Mouse (Mus musculus): Measurements from ENCODE around the gene Slc24a5.
A peak's percentile ranks its signal among the peaks of the same experiment; 100 is the strongest.

Slc24a5 gene

DNA sequence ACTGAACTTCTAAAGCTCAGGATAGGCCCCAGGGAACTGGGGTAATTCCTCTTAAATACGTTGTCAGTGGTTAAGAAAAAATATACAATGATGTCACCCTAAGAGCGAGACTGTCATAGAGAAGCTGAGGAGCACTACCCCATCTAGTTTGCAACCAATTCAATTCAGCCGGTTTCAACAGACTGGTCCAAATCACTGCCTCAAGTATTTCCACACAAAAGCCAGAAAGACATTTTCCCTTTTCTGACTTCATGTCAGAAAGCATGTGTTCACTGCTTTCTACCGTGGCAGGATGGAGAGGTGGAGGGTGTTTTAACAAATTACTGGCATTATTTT, 54.3 kb downstream of the Slc24a5 start:
- DNase-seq (ENCODE audit: low spot score), result no peak

DNA sequence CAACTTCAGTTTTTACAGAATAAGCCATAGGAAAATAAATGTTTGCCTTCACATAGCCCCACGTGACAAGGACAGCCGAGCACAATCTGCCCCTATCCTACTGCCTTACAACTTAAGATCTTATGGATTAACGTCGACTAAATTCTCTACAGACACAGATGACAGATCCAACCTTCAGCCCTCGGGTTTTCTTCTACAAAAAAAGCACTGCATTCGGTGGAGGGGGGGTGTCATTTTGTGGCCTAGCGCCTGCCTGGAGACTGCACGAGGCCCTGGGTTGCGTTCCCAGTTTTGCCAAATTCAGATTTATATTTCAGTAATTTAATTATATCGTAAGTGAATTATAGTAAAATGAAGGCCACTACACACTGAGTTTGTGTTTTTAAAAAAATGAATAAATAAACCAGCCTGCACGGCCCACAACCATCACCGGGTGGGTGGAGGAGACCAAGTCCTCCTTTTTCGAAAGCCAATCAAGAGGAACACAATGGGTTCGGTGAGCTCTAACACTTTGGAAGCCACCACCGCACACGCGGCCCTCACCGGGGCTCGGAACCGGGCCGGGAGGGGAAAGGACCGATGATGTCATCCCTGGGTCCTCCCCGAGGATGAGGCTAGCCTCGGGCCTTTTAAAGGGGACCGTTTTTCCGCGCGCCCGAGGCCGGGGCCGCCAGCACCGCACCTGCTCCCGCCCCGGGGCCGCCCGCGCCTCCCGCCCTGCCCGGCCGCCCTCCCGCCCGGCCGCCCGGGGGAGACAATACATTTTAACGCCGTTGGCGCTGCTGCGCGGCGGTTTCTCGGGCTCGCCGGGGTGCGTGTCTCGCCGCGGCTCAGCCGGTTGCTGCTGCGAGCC, 54.9 kb downstream of the Slc24a5 start:
- DNase-seq (ENCODE audit: low spot score), result peak; percentile 17

DNA sequence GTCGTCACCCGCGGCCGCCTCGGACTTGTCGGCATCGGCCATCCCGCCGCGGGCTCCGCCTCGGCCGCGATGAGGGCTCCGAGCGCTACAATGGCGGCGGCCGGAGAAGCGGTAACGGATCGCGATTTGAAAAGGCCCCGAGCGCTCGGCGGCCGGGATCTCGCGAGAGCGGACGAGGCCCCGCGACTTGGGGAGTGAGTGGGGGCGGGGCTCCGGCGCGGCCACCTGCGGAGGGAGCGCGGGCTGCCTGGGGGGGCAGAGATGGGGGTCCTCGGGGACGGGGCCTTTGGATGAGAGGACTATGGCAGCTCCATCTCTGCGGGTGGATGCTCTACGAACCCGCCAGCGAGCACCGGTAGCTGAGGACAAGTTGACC, 55.5 kb downstream of the Slc24a5 start, which contains the start of gene Myef2:
TSS of gene Myef2 (minus strand) at position 185 of the 376 bp plus-strand sequence.
- DNase-seq (ENCODE audit: low spot score), result peak; percentile 46

DNA sequence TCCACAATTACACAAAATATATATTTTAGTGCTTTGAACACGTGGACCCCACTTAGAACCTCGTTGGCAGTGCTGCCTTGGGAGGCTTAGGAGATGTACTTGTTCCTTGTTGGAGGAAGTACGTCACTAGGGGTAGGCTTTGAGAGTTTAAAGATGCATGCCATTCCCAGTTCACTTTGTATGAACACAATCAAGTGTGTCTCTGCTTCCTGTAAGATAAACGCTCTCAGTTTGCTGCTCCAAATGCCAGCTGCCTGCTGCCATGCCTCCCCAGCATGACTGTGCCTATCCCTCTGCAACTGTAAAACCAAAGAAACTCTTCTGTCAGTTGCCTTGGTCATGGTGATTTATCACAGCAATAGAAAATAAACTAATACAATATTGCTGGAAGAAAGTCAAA, 57.9 kb downstream of the Slc24a5 start:
- DNase-seq (ENCODE audit: low spot score), result no peak

DNA sequence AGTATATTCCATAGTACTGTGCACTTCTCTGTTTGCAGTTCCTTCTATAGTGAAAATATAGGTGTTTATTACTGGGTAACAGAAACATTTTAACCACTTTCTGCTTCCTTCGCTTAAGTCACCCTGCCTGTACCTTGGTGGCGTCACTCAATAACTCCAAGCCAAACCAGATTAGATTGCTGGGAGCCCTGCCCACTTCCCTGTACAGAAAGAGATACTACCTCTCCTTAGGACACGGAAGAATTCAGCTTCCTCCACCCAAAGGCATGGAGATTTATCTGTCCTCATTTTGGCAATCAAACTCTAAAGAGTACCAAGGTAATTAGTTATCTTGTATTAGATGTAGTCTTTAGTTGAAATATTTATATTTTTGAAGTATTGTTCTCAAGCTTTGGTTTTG, 58.9 kb downstream of the Slc24a5 start:
- no peak for DNase-seq (ENCODE audit: low spot score)

DNA sequence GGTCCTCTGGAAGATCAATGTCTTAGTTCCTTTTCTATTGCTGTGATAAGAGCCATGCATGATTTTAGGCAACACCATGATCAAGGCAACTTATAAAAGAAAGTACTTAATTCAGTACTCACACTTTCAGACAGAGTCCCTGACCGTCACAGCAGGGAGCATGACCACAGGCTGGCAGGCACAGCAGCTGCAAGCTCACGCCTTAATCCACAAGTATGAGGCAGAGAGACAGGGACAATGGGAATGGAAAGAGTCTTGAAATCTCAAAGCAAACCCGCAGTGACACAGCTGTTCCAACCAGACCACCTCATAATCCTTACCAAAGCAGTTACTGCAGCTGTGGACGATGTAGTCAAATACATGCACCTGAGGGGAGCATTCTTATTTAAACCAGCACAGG, 66.2 kb downstream of the Slc24a5 start:
- no peak for DNase-seq (ENCODE audit: low spot score)

DNA sequence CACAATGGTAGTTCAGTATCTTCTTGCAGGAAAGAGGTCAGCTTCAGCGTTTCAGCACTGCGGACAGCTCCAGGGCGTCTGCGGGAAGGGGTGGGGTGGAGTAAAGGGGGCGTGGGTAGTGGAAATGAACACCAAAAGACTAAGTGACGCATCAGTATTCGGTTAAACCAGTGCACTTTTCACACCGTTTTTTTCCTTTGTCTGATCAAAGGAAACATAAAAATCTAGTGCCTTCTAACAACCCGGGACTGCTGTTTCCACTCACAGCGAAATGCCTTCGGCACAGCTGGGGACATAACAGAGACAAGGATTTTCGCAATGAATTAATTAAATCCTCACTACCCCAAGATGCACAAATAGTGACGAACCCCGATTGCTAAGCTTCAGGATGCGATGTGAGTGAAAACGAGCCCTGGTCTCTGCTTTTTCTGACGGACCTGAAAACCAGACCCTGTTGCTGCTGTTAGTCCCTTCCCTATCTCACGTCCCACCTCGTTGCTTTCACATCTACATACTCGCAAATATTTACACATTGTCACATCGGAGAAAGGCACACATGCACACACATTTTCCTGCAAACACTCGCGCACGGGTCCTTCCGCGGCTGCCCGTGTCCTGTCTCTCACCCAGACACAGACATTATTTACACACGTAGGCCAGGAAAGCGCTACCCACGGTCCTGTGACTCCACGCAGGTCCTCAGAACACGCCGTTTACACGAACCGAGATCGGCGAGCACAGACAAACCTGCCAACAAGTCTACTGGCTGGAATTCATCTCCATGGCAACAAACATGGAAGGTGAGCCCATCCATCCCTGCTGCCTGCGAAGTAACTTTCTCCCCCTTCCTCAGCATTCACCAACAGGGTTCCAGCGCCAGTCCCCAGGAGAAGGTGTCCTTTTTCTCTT, 68.2 kb downstream of the Slc24a5 start, which contains the start of gene Ctxn2:
TSS of gene Ctxn2 (plus strand) at position 790 of the 909 bp plus-strand sequence.
- peak; percentile 26 for DNase-seq (ENCODE audit: low spot score)

DNA sequence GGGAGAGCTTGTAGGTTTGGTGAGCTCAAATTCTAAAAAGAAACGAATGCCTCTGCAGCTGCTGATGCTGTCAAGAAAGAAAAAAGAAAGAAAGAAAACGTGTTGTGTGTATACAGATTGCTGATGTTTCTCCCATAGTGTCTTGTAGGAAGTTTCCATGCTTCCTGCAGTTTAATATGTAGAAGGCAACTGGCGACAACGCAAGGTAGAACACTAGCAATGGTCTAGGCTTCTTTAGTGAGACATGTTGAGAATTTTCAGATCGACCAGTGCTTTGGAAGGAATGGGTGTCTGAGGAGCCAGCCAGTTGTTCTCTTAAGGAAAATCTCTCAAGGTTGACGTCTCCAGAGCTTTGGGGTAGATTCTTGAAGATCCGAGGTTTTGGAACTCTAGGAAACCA, 68.9 kb downstream of the Slc24a5 start:
- no peak for DNase-seq (ENCODE audit: low spot score)

Measured in left cerebral cortex, adult 11 months (tissue).